Mouse (Mus musculus): ENCODE data around the gene Palm. TPM values are rescaled to one million over a fixed set of nuclear protein-coding genes. Genes with fewer than 3 reads are reported as not detected.

Palm gene
- polyA plus RNA-seq, 1 experiment: 53.3 TPM

GRCm38 (mm10) chr10:79832026-79832785, 38.8 kb downstream of the Palm start:
- Histone ChIP-seq H3K4me1 (ENCODE audit: control insufficient read depth, insufficient read depth, low read length) (no peaks in the 10 kb centered on the region), H3K27me3 (ENCODE audit: control insufficient read depth, insufficient read depth, low read length, poor library complexity, severe bottlenecking) (no peaks in the 10 kb centered on the region), H3K9me3 (replicated peaks; ENCODE audit: control insufficient read depth, insufficient read depth, low read length, poor library complexity, severe bottlenecking) (no peaks in the 10 kb centered on the region), H3K27ac (ENCODE audit: insufficient read depth, low read length) (no peak overlapping the region), H3K9ac (ENCODE audit: low read depth, poor library complexity, severe bottlenecking) (no peak overlapping the region), H3K36me3 (ENCODE audit: control insufficient read depth, insufficient read depth, low read length, poor library complexity, severe bottlenecking) (no peaks in the 10 kb centered on the region), H3K4me3 (ENCODE audit: low read depth, low read length) (no peak overlapping the region)
- no peak for TF ChIP-seq EP300 (IDR thresholded peaks at IDR 0.05; ENCODE audit: insufficient read depth, low read depth, low read length)
- no peak for TF ChIP-seq POLR2A (IDR thresholded peaks at IDR 0.05; ENCODE audit: insufficient read depth, low read length)
- TF ChIP-seq CTCF (IDR thresholded peaks at IDR 0.05; ENCODE audit: low read depth, low read length): no peak

DNA sequence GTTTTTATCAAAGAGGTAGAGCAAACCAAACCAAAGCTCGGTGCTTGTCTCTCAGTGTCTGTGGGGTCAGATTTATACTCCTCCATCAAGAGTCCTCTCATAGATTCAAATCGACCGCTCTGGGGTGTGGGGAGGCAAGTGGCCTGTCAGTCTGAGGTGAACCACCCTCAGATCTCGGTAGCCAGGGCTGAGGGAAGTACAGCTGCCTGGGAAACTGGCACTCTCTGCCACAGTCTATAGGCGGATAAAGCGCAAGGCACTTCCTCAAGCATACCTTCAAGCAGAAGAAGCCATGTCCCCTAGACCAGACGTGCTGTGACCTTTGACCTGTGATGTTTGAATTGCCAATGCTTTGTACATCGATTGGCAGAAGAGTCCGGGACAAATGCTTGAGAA, 39.4 kb downstream of the Palm start:
- Histone ChIP-seq H3K27ac (ENCODE audit: insufficient read depth, low read length) (no peak overlapping the region), H3K4me3 (ENCODE audit: low read depth, low read length) (no peak overlapping the region), H3K27me3 (ENCODE audit: control insufficient read depth, insufficient read depth, low read length, poor library complexity, severe bottlenecking) (no peaks in the 10 kb centered on the region), H3K9ac (ENCODE audit: low read depth, poor library complexity, severe bottlenecking) (no peak overlapping the region), H3K9me3 (replicated peaks; ENCODE audit: control insufficient read depth, insufficient read depth, low read length, poor library complexity, severe bottlenecking) (no peaks in the 10 kb centered on the region), H3K4me1 (ENCODE audit: control insufficient read depth, insufficient read depth, low read length) (no peaks in the 10 kb centered on the region), H3K36me3 (ENCODE audit: control insufficient read depth, insufficient read depth, low read length, poor library complexity, severe bottlenecking) (no peaks in the 10 kb centered on the region)
- TF ChIP-seq CTCF (IDR thresholded peaks at IDR 0.05; ENCODE audit: low read depth, low read length) (no peak), EP300 (IDR thresholded peaks at IDR 0.05; ENCODE audit: insufficient read depth, low read depth, low read length) (no peak), POLR2A (IDR thresholded peaks at IDR 0.05; ENCODE audit: insufficient read depth, low read length) (no peak)

DNA sequence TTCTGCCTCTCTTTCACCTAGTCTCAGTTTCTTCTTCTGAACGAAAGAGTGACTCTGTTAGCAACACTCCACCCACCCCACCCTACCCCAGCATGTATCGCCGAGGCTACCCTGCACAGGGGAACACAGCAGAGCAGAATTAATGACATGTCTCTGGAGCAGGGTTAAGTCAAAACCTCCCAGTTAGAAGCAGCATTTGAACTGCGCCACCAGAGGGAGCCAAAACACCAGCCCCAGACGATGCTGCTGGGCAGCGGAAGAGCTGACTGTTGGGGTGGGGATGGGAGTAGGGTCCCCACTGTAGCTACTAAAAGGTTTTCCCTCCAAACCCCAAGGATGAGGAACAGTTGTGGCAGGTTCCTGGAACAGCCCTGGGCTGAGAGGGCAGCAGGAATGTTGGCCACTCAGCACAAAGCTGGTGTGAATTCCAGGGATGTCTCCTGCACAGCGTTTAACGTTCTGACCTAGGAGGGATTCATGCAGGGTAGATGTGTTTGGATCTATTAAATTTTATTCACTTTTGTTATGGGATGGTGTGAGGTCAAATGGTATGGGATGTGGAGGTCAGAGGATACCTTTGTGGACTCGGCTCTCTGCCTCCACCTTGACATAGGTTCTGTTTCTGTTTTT, 41.5 kb downstream of the Palm start:
- H3K4me1 ChIP-seq (ENCODE audit: control insufficient read depth, insufficient read depth, low read length): no peaks in the 10 kb centered on the region
- H3K27me3 ChIP-seq (ENCODE audit: control insufficient read depth, insufficient read depth, low read length, poor library complexity, severe bottlenecking): no peaks in the 10 kb centered on the region
- no peaks in the 10 kb centered on the region for H3K36me3 ChIP-seq (ENCODE audit: control insufficient read depth, insufficient read depth, low read length, poor library complexity, severe bottlenecking)
- H3K9ac ChIP-seq (ENCODE audit: low read depth, poor library complexity, severe bottlenecking): no peak overlapping the region
- no peak for TF ChIP-seq POLR2A (IDR thresholded peaks at IDR 0.05; ENCODE audit: insufficient read depth, low read length)
- peak; percentile 98 for TF ChIP-seq CTCF (IDR thresholded peaks at IDR 0.05; ENCODE audit: low read depth, low read length)
- TF ChIP-seq EP300 (IDR thresholded peaks at IDR 0.05; ENCODE audit: insufficient read depth, low read depth, low read length): 0 out of 2 replicates have a peak, but pooled peaks have one; percentile 7
- no peak overlapping the region for H3K4me3 ChIP-seq (ENCODE audit: low read depth, low read length)
- no peak overlapping the region for H3K27ac ChIP-seq (ENCODE audit: insufficient read depth, low read length)
- no peaks in the 10 kb centered on the region for H3K9me3 ChIP-seq (replicated peaks; ENCODE audit: control insufficient read depth, insufficient read depth, low read length, poor library complexity, severe bottlenecking)

DNA sequence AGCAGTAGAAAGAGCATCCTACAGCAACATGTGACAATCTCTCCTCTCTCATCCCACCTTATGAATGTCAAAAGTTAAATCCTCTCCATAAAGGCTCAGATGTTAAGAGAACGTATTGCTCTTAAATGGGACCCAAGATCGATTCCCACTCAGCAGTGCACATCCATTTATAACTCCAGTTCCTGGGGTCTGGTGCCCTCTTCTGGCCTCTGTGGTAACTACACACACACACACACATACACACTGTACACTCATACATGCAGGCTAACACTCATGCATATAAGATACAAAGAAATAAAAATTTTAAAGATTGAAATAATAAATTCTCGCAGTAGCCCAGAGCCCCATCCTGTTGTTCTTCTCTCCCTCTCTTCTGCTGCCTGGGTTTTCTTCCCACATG, 43.5 kb downstream of the Palm start:
- Histone ChIP-seq H3K4me3 (ENCODE audit: low read depth, low read length) (no peak overlapping the region), H3K9me3 (replicated peaks; ENCODE audit: control insufficient read depth, insufficient read depth, low read length, poor library complexity, severe bottlenecking) (no peaks in the 10 kb centered on the region)
- no peak for TF ChIP-seq CTCF (IDR thresholded peaks at IDR 0.05; ENCODE audit: low read depth, low read length)
- no peak for TF ChIP-seq EP300 (IDR thresholded peaks at IDR 0.05; ENCODE audit: insufficient read depth, low read depth, low read length)
- no peak for TF ChIP-seq POLR2A (IDR thresholded peaks at IDR 0.05; ENCODE audit: insufficient read depth, low read length)

GRCm38 (mm10) chr10:79838151-79838550, 44.8 kb downstream of the Palm start:
- no peaks in the 10 kb centered on the region for H3K36me3 ChIP-seq (ENCODE audit: control insufficient read depth, insufficient read depth, low read length, poor library complexity, severe bottlenecking)
- no peak overlapping the region for H3K9ac ChIP-seq (ENCODE audit: low read depth, poor library complexity, severe bottlenecking)
- peaks cover 3% of the 10 kb centered on the region for H3K4me1 ChIP-seq (ENCODE audit: control insufficient read depth, insufficient read depth, low read length)
- TF ChIP-seq EP300 (IDR thresholded peaks at IDR 0.05; ENCODE audit: insufficient read depth, low read depth, low read length) (no peak), POLR2A (IDR thresholded peaks at IDR 0.05; ENCODE audit: insufficient read depth, low read length) (no peak), CTCF (IDR thresholded peaks at IDR 0.05; ENCODE audit: low read depth, low read length) (no peak)
- H3K4me3 ChIP-seq (ENCODE audit: low read depth, low read length): no peak overlapping the region
- H3K27ac ChIP-seq (ENCODE audit: insufficient read depth, low read length): no peak overlapping the region
- no peaks in the 10 kb centered on the region for H3K9me3 ChIP-seq (replicated peaks; ENCODE audit: control insufficient read depth, insufficient read depth, low read length, poor library complexity, severe bottlenecking)
- H3K27me3 ChIP-seq (ENCODE audit: control insufficient read depth, insufficient read depth, low read length, poor library complexity, severe bottlenecking): no peaks in the 10 kb centered on the region

More for the DNA sequence above, 43.5 kb downstream of the Palm start:
- Histone ChIP-seq H3K4me1 (ENCODE audit: control insufficient read depth, insufficient read depth, low read length) (no peaks in the 10 kb centered on the region), H3K9ac (ENCODE audit: low read depth, poor library complexity, severe bottlenecking) (no peak overlapping the region), H3K36me3 (ENCODE audit: control insufficient read depth, insufficient read depth, low read length, poor library complexity, severe bottlenecking) (no peaks in the 10 kb centered on the region), H3K27me3 (ENCODE audit: control insufficient read depth, insufficient read depth, low read length, poor library complexity, severe bottlenecking) (no peaks in the 10 kb centered on the region), H3K27ac (ENCODE audit: insufficient read depth, low read length) (no peak overlapping the region)

- Histone ChIP-seq H3K4me3 (ENCODE audit: low read depth, low read length) (peak overlapping the region; percentile 63), H3K9ac (ENCODE audit: low read depth, poor library complexity, severe bottlenecking) (peak overlapping the region; percentile 52; the same call in 1 of the 2 replicates), H3K27me3 (ENCODE audit: control insufficient read depth, insufficient read depth, low read length, poor library complexity, severe bottlenecking) (no peaks in the 10 kb centered on the region), H3K9me3 (replicated peaks; ENCODE audit: control insufficient read depth, insufficient read depth, low read length, poor library complexity, severe bottlenecking) (no peaks in the 10 kb centered on the region), H3K27ac (ENCODE audit: insufficient read depth, low read length) (peak overlapping the region; percentile 82), H3K36me3 (ENCODE audit: control insufficient read depth, insufficient read depth, low read length, poor library complexity, severe bottlenecking) (no peaks in the 10 kb centered on the region), H3K4me1 (ENCODE audit: control insufficient read depth, insufficient read depth, low read length) (peaks cover 6% of the 10 kb centered on the region)
- TF ChIP-seq POLR2A (IDR thresholded peaks at IDR 0.05; ENCODE audit: insufficient read depth, low read length): no peak
- TF ChIP-seq EP300 (IDR thresholded peaks at IDR 0.05; ENCODE audit: insufficient read depth, low read depth, low read length): no peak
- no peak for TF ChIP-seq CTCF (IDR thresholded peaks at IDR 0.05; ENCODE audit: low read depth, low read length)
Measured at GRCm38 (mm10) chr10:79840091-79840490, 46.7 kb downstream of the Palm start.

All from ES-Bruce4 (cell line).